ENCODE assay signal across 10 mouse cellular contexts in the genomic region with DNA sequence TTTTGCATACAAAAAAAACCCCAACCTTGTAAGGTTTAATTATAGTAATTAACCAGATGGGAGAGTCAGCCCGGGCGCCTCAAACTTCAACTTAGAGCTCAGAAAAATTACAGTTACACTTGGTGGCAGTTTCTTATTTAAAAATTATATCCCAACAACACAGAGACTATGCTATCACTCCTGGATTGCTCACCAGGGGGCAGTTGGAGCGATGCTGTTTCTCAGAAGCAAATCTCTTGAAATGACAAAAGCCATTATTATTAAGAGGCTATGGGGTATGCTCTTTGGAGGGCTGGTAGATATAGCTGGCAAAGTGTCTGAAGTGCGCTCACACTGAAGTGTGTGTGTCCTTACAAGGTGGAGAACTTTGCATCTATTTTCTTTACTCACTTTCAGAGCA. TPM values are rescaled to one million over a fixed set of nuclear protein-coding genes. Genes with fewer than 3 reads are reported as not detected.
DNase-seq lines count a peak whose midpoint lies in the region; ATAC-seq lines count a peak whose summit lies in the region.
"Had no signal": no experiment of that assay in that cellular context is flagged by ENCODE, and none has a peak within 500 bp of the region (broad histone marks: within the 10 kb centered on the region; RNA-seq: fewer than 3 reads in every experiment).

No protein-coding gene starts in this region.

- no peak for DNase-seq in kidney, adult 8-10 months
- DNase-seq in brain, adult 2 months (ENCODE audit: low read depth, low spot score): peak; percentile 46
- DNase-seq in cerebellum, adult 18-20 months: no peak
- no peak for DNase-seq in gastrocnemius, postnatal 14 days
- no peak for DNase-seq in cerebellum, adult 9-10 months

- intact Hi-C loops in gastrocnemius, postnatal 14 days (cut with DNase I; ENCODE audit: low total_unique reads): no loop called here

- no peak for ATAC-seq in kidney, embryonic 15.5 days (replicated peaks; ENCODE audit: low FRiP score)
- ATAC-seq in forebrain, embryonic 13.5 days: no peak
- ATAC-seq in limb, embryonic 15.5 days (ENCODE audit: insufficient number of reproducible peaks, low FRiP score, low TSS enrichment, low read depth): no peak

- H3K9me3 ChIP-seq in kidney, embryonic 15.5 days (replicated peaks): no peaks in the 10 kb centered on the region
- H3K9me3 ChIP-seq in forebrain, embryonic 13.5 days (replicated peaks): no peaks in the 10 kb centered on the region
- H3K9me3 ChIP-seq in limb, embryonic 15.5 days: no peaks in the 10 kb centered on the region

- H3K36me3 ChIP-seq in kidney, embryonic 15.5 days: peaks cover 4% of the 10 kb centered on the region; the same call in 1 of the 2 replicates
- H3K36me3 ChIP-seq in forebrain, embryonic 13.5 days (ENCODE audit: poor library complexity, severe bottlenecking): no peaks in the 10 kb centered on the region
- no peaks in the 10 kb centered on the region for H3K36me3 ChIP-seq in limb, embryonic 15.5 days
- H3K36me3 ChIP-seq: G1E had no signal

- peak overlapping the region; percentile 68; the same call in 1 of the 2 replicates for H3K9ac ChIP-seq in kidney, embryonic 15.5 days
- no peak overlapping the region for H3K9ac ChIP-seq in forebrain, embryonic 13.5 days
- no peak overlapping the region for H3K9ac ChIP-seq in limb, embryonic 15.5 days

- H3K27me3 ChIP-seq in kidney, embryonic 15.5 days: no peaks in the 10 kb centered on the region
- H3K27me3 ChIP-seq in forebrain, embryonic 13.5 days: no peaks in the 10 kb centered on the region
- 0 out of 2 replicates have a peak, but pooled peaks cover 10% of the 10 kb centered on the region for H3K27me3 ChIP-seq in limb, embryonic 15.5 days

- no peak overlapping the region for H3K27ac ChIP-seq in kidney, embryonic 15.5 days
- H3K27ac ChIP-seq in forebrain, embryonic 13.5 days: no peak overlapping the region
- H3K27ac ChIP-seq in limb, embryonic 15.5 days: no peak overlapping the region

- peaks cover 26% of the 10 kb centered on the region for H3K4me1 ChIP-seq in kidney, embryonic 15.5 days
- H3K4me1 ChIP-seq in forebrain, embryonic 13.5 days: peaks cover 25% of the 10 kb centered on the region
- H3K4me1 ChIP-seq in limb, embryonic 15.5 days: peaks cover 15% of the 10 kb centered on the region

- 52% methylated on average over 4 of the region's 4 CpGs for WGBS in kidney, embryonic 15.5 days
- WGBS in forebrain, embryonic 13.5 days: 46% methylated on average over 4 of the region's 4 CpGs
- WGBS in limb, embryonic 15.5 days: 49% methylated on average over 4 of the region's 4 CpGs

- H3K4me3 ChIP-seq in kidney, embryonic 15.5 days (replicated peaks): peak overlapping the region; percentile 78
- peak overlapping the region; percentile 63; the same call in 1 of the 2 replicates for H3K4me3 ChIP-seq in forebrain, embryonic 13.5 days
- H3K4me3 ChIP-seq in limb, embryonic 15.5 days: peak overlapping the region; percentile 69

- H3K4me2 ChIP-seq in kidney, embryonic 15.5 days: peak overlapping the region; percentile 80
- H3K4me2 ChIP-seq in forebrain, embryonic 13.5 days: peak overlapping the region; percentile 83
- H3K4me2 ChIP-seq in limb, embryonic 15.5 days: peak overlapping the region; percentile 94

RNA-seq across cellular contexts. Expression of a gene that starts 2.5 kb away (rescaled TPM):
- 35.3 and 36.4 TPM in 2 replicates for polyA plus RNA-seq in kidney, embryonic 15.5 days (2015; fragmentation: Nextera tagmentation; extraction: Ambion mirVana)
- 6.3 and 7.4 TPM in 2 replicates for polyA plus RNA-seq in forebrain, embryonic 13.5 days (2015; fragmentation: Nextera tagmentation; extraction: Ambion mirVana)
- polyA plus RNA-seq in limb, embryonic 15.5 days (2015; fragmentation: Nextera tagmentation; extraction: Ambion mirVana): 21.2 and 22.8 TPM in 2 replicates
- 10 to 100 TPM in 1 of 2 experiments, 1 to 10 TPM in 1; 8.7 to 10.6 TPM for total RNA-seq in gastrocnemius, postnatal 14 days (2021)
- total RNA-seq: megakaryocyte, adult 5-6 weeks had no signal
